Mouse (Mus musculus) layer of hippocampus, adult 2 months (tissue): ENCODE measurements around the gene Usp29. TPM values are rescaled to one million over a fixed set of nuclear protein-coding genes. Genes with fewer than 3 reads are reported as not detected.
"Not testable (repeated sequence)": the region's sequence is repeated elsewhere in the genome, so short reads cannot be mapped to it uniquely, and the experiment has no call there.

Experiments used
- DNase-seq, 2 experiments: peaks; one replicate each; pipeline ENCODE4 v3.0.0; 2022; ENCODE audit warnings: low spot score in 2 of 2
- H3K27ac ChIP-seq: fragments of 200-600 bp; 2 replicates; pipeline ENCODE4 v1.8.1; 2022
- H3K4me3 ChIP-seq: fragments of 200-600 bp; 2 replicates; pipeline ENCODE4 v1.8.1; 2022; ENCODE audit warnings: mild to moderate bottlenecking
- CTCF ChIP-seq: fragments of 200-600 bp; conservative IDR thresholded peaks from 2 replicates; pipeline ENCODE4 v1.8.1; 2022; ENCODE audit warnings: antibody characterized with exemption, mild to moderate bottlenecking, moderate library complexity
- total RNA-seq, 2 experiments: library from RNA; stranded (reverse); gene quantifications; 2 replicates each; pipeline ENCODE4 v1.2.3; 2021

Gene Usp29
- total RNA-seq, 2 experiments from 2014 or later = 29.7 to 31.6 TPM

GRCm38 (mm10) chr7:6879512-6880164 is 149.3 kb downstream of the Usp29 start:
- DNase-seq = no peak
- no peak overlapping the region for H3K27ac ChIP-seq
- H3K4me3 ChIP-seq = no peak overlapping the region
- TF ChIP-seq CTCF = no peak

DNA sequence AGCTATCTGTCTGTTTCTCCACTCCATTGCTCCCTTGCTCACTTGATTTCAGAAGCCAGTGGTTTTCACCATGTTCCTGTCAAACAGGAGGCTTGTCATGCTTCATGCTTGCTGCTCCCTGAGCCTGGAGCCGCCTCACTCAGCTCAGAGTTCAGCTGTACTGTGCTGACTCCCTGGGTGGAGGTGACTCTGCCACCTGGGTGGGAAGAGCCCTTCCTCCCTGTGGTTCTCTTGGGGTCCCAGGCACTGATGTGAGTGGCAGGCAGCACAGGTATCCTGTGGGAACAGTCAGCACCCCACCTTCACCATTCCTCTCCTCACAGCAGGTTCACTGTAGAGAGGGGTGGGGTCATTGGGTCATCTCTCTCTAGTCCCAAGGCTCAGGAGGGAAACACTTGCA is 150.5 kb downstream of the Usp29 start:
- not testable (repeated sequence) for DNase-seq, H3K4me3 ChIP-seq, H3K27ac ChIP-seq

- no peak overlapping the region; the same call in 1 of the 2 replicates for H3K27ac ChIP-seq
- no peak for TF ChIP-seq CTCF
- DNase-seq = peak in 1 of 2 experiments; percentile 33
- no peak overlapping the region for H3K4me3 ChIP-seq
These were observed 151.2 kb downstream of the Usp29 start for GRCm38 (mm10) chr7:6881473-6882046.

GRCm38 (mm10) chr7:6883376-6884147 is 153.2 kb downstream of the Usp29 start:
- no peak overlapping the region for H3K4me3 ChIP-seq
- no peak for TF ChIP-seq CTCF
- no peak overlapping the region for H3K27ac ChIP-seq
- no peak for DNase-seq

DNA sequence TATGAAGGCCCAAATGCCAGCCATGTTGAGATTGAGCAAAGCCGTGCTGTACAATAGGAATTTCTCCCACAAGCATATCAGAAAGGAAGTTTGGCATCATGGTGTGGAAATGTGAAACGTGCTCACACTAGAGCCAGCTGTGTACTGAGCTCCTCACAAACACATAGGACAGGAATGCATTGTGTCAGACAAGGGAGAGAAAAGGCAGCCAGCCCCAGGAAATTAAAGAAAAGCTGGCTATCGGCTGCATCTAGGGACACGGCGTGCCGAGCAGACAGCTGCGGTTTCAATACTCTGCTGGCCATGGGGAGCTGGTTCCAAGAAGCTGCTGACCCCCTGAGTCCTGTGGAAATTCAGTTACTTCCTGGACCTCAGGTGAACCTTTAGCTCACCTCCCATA is 155.0 kb downstream of the Usp29 start:
- DNase-seq = no peak
- Histone ChIP-seq H3K4me3 (no peak overlapping the region), H3K27ac (no peak overlapping the region)
- TF ChIP-seq CTCF = no peak

DNA sequence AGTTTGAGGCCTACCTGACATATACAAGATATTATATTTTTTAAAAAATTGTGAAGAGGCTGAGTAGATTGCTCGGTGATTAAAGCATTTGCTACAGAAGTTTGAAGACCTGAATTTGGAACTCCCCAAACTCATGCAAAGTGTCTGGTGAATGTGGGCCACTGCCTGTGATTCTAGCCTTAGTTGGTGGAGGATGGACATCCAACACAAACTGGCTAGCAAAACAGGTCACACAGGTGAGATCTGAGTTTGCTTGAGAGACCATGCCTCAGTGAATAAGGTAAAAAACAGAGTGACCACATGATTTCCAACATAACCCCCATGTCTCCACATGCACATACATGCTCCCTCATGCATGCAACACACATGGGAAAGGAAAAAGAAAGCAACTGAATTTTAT is 156.5 kb downstream of the Usp29 start:
- TF ChIP-seq CTCF = no peak
- no peak for DNase-seq
- no peak overlapping the region for H3K27ac ChIP-seq
- H3K4me3 ChIP-seq = no peak overlapping the region

DNA sequence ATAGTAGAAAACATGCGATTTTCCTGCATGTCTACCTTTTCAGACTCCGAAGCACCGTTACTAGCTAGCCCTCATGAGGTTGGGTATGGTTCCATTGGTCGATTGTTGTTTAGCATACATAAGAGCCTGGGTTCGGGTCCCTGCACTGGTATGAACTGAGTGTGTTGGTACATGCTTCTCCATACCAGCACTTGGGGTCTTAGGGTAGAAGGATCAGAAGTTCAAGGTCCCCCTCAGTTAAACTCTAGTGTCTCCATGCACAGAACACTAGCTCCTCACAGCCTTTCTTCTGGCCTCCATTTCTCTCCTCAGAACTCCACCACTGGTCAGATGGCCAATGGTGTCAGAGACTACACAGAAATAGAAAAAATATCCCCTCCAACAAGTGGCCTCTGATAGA is 159.5 kb downstream of the Usp29 start:
- Histone ChIP-seq H3K27ac (no peak overlapping the region), H3K4me3 (no peak overlapping the region)
- DNase-seq = no peak
- no peak for TF ChIP-seq CTCF

DNA sequence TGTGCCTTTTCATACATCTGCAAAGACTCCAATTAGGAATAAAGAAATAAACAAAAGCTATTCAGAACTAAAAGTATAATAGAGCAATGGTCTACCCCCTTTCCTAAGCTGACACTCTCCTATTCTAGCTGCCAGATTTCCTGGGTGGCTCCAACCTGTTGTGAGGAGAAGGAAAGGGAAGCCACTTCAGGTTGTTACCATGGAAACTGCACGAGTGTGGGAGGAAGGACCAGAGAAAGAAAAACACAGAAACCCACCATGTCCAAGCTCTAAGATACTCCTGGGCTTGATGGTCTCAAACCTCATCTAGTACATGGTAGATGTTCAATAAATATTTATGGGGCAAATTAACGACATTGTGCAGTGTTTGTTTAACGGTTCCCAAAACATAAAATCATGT is 160.8 kb downstream of the Usp29 start:
- DNase-seq = no peak
- TF ChIP-seq CTCF = no peak
- Histone ChIP-seq H3K27ac (no peak overlapping the region), H3K4me3 (no peak overlapping the region)

- not testable (repeated sequence) for DNase-seq, H3K27ac ChIP-seq, H3K4me3 ChIP-seq
These were observed 166.6 kb downstream of the Usp29 start for GRCm38 (mm10) chr7:6897021-6897420.

DNA sequence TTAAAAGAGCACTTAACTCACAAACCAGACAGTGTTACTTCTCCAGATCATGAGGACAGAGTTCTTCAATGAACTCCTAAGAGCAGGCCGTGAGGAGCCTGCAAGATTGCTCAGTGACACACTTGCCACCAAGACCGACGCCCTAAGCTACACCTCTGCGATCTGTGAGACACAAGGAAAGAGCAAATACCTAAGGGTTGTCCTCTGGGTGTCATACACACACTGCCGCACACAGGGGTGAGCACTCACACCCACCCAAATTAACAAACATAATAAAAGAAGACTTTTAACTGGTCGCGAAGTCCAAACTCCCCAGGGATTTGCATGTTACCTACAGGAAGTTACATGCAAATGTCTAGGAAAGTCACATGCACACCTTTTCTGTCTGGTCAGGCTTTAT is 170.3 kb downstream of the Usp29 start:
- TF ChIP-seq CTCF = no peak
- H3K4me3 ChIP-seq = no peak overlapping the region
- no peak for DNase-seq
- H3K27ac ChIP-seq = no peak overlapping the region

- no peak for DNase-seq
- no peak for TF ChIP-seq CTCF
- H3K4me3 ChIP-seq = no peak overlapping the region
- H3K27ac ChIP-seq = no peak overlapping the region
These were observed 173.1 kb downstream of the Usp29 start for GRCm38 (mm10) chr7:6903489-6903888.

DNA sequence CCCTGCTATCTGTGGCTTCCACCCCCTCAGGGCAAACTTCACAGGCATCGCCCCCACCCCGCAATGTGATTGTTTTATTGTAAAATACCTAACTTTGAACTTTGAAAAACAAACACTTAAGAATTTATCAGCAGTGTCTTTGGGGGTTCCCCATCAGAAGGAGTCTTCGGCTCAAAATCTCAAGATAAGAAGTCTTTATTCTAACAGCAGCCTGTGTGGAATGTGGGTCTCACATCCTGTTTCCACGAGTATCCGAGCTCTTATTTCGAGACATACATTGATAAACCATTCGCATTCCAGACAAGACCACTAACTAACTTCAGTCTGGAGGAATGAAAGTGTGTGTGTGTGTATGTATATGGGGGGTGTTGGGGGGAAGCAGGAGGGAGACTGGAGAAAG is 180.1 kb downstream of the Usp29 start:
- TF ChIP-seq CTCF = no peak
- Histone ChIP-seq H3K4me3 (no peak overlapping the region), H3K27ac (no peak overlapping the region)
- DNase-seq = no peak

GRCm38 (mm10) chr7:6911731-6912130 is 181.4 kb downstream of the Usp29 start:
- Histone ChIP-seq H3K27ac (no peak overlapping the region), H3K4me3 (no peak overlapping the region)
- DNase-seq = no peak
- TF ChIP-seq CTCF = no peak
